Comparison of ENCODE assay signal across 8 mouse cellular contexts in the genomic region with DNA sequence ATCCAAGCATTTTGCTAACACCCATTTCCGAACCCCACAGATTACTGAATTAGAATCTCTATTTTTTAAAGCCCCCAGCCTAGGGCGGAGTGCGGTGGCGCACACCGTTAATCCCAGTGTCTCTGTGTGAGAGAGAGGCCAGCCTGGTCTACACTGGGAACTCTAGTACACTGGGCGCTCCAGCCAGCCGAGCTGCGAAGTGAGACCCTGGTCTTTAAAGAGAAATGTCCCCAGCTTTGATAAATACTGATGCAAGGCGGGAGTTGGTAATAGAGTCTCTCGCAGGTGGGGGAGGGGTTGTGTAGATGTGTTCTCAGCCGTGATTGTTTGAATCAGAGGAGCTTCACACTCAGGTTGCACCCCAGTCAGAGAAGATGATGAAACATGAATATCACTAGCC. TPM values are rescaled to one million over a fixed set of nuclear protein-coding genes. Genes with fewer than 3 reads are reported as not detected.
DNase-seq lines count a peak whose midpoint lies in the region; ATAC-seq and TF ChIP-seq lines count a peak whose summit lies in the region.

No protein-coding gene starts in this region.

- peak overlapping the region; percentile 75 for H3K27ac ChIP-seq in left cerebral cortex, adult 2 months
- H3K27ac ChIP-seq in forebrain, postnatal 0 days (ENCODE audit: low read depth, low read length): peak overlapping the region; percentile 81
- 0 out of 2 replicates have a peak overlapping the region, but pooled peaks have one; percentile 10 for H3K27ac ChIP-seq in midbrain, embryonic 12.5 days (replicated peaks)

- H3K27me3 ChIP-seq in forebrain, postnatal 0 days (ENCODE audit: insufficient read depth, low read length): no peaks in the 10 kb centered on the region
- peaks cover 79% of the 10 kb centered on the region for H3K27me3 ChIP-seq in midbrain, embryonic 12.5 days

- H3K9ac ChIP-seq in forebrain, postnatal 0 days: peak overlapping the region; percentile 55
- peak overlapping the region; percentile 50 for H3K9ac ChIP-seq in midbrain, embryonic 12.5 days (replicated peaks)

- H3K4me3 ChIP-seq in left cerebral cortex, adult 2 months: peak overlapping the region; percentile 53
- H3K4me3 ChIP-seq in forebrain, postnatal 0 days (ENCODE audit: low read depth, low read length): peak overlapping the region; percentile 40
- H3K4me3 ChIP-seq in midbrain, embryonic 12.5 days: peak overlapping the region; percentile 36

- H3K4me2 ChIP-seq in forebrain, postnatal 0 days (ENCODE audit: low read depth): peak overlapping the region; percentile 71
- peak overlapping the region; percentile 68 for H3K4me2 ChIP-seq in midbrain, embryonic 12.5 days (replicated peaks)

- peak in 1 of 2 experiments; percentile 18 for DNase-seq in left cerebral cortex, adult 2 months (ENCODE audit: extremely low spot score in 1 of 2, low spot score in 2 of 2)
- DNase-seq in left cerebral cortex, adult 9 months (ENCODE audit: low spot score in 2 of 2): no peak
- peak; percentile 36 to 67 for DNase-seq in cerebellum, postnatal 10 days
- peak; percentile 57 for DNase-seq in forebrain, postnatal 0 days
- no peak for DNase-seq in embryo, embryonic 10 days (ENCODE audit: low spot score)
- DNase-seq in kidney, adult 11 months: no peak

- H3K4me1 ChIP-seq in forebrain, postnatal 0 days (ENCODE audit: insufficient read depth): peaks cover 21% of the 10 kb centered on the region
- peaks cover 19% of the 10 kb centered on the region for H3K4me1 ChIP-seq in midbrain, embryonic 12.5 days

- H3K9me3 ChIP-seq in forebrain, postnatal 0 days (ENCODE audit: low read length): no peaks in the 10 kb centered on the region
- no peaks in the 10 kb centered on the region for H3K9me3 ChIP-seq in midbrain, embryonic 12.5 days

- ATAC-seq in forebrain, postnatal 0 days: peak; percentile 58
- peak; percentile 64; the same call in 1 of the 2 replicates for ATAC-seq in midbrain, embryonic 12.5 days (ENCODE audit: low FRiP score, low read depth)
- ATAC-seq in megakaryocyte-erythroid progenitor cell, adult 5-6 weeks (replicated peaks; ENCODE audit: low FRiP score, low TSS enrichment, poor library complexity, severe bottlenecking): no peak

- no peaks in the 10 kb centered on the region for H3K36me3 ChIP-seq in forebrain, postnatal 0 days (ENCODE audit: insufficient read depth)
- no peaks in the 10 kb centered on the region for H3K36me3 ChIP-seq in midbrain, embryonic 12.5 days

- no peak for TF ChIP-seq CTCF in left cerebral cortex, adult 2 months (IDR thresholded peaks at IDR 0.05)
- TF ChIP-seq CTCF in forebrain, postnatal 0 days (IDR thresholded peaks at IDR 0.05; ENCODE audit: low read depth): no peak

- 1% methylated on average over 11 of the region's 11 CpGs for WGBS in forebrain, postnatal 0 days
- 1% methylated on average over 11 of the region's 11 CpGs for WGBS in midbrain, embryonic 12.5 days

- intact Hi-C loops in left cerebral cortex, adult 2 months (cut with DNase I): no loop called here

RNA-seq across cellular contexts. Expression of a gene that starts 1.5 kb away (rescaled TPM):
- total RNA-seq in left cerebral cortex, adult 2 months (2021): 1 to 10 TPM; 1.4 TPM
- total RNA-seq in forebrain, postnatal 0 days (2014; rRNA removed): 5.3 and 14.2 TPM in 2 replicates
- 5.3 and 8.3 TPM in 2 replicates for polyA plus RNA-seq in forebrain, postnatal 0 days (2015; fragmentation: Nextera tagmentation; extraction: Ambion mirVana)
- 6.2 and 7.5 TPM in 2 replicates for polyA plus RNA-seq in midbrain, embryonic 12.5 days (2016; fragmentation: Nextera tagmentation; extraction: Ambion mirVana)
- 7.1 TPM in 1 of 2 replicates, not detected in the other for total RNA-seq in megakaryocyte-erythroid progenitor cell, adult 5-6 weeks (2014; fragmentation: Nextera tagmentation)
- total RNA-seq in megakaryocyte-erythroid progenitor cell, adult 5-6 weeks (2017): 0.65 and 2.0 TPM in 2 replicates

RNA-seq across cellular contexts. Expression of a gene that starts 21.5 kb away (rescaled TPM):
- total RNA-seq in left cerebral cortex, adult 2 months (2021): 100 to 1,000 TPM; 575 to 581 TPM
- total RNA-seq in forebrain, postnatal 0 days (2014; rRNA removed): 83.2 and 139 TPM in 2 replicates
- 24.5 and 41.6 TPM in 2 replicates for polyA plus RNA-seq in forebrain, postnatal 0 days (2015; fragmentation: Nextera tagmentation; extraction: Ambion mirVana)
- polyA plus RNA-seq in midbrain, embryonic 12.5 days (2016; fragmentation: Nextera tagmentation; extraction: Ambion mirVana): 8.1 and 9.9 TPM in 2 replicates
- total RNA-seq in megakaryocyte-erythroid progenitor cell, adult 5-6 weeks (2014; fragmentation: Nextera tagmentation): 0.35 TPM in 1 of 2 replicates, not detected in the other
- 0.34 and 0.61 TPM in 2 replicates for total RNA-seq in megakaryocyte-erythroid progenitor cell, adult 5-6 weeks (2017)

RNA-seq across cellular contexts. Expression of a gene that starts 27.5 kb away (rescaled TPM):
- total RNA-seq in left cerebral cortex, adult 2 months (2021): 10 to 100 TPM; 27.2 to 28.0 TPM
- 20.9 and 26.0 TPM in 2 replicates for total RNA-seq in forebrain, postnatal 0 days (2014; rRNA removed)
- polyA plus RNA-seq in forebrain, postnatal 0 days (2015; fragmentation: Nextera tagmentation; extraction: Ambion mirVana): 10.0 and 11.2 TPM in 2 replicates
- 17.5 and 17.7 TPM in 2 replicates for polyA plus RNA-seq in midbrain, embryonic 12.5 days (2016; fragmentation: Nextera tagmentation; extraction: Ambion mirVana)
- 23.5 and 27.2 TPM in 2 replicates for total RNA-seq in megakaryocyte-erythroid progenitor cell, adult 5-6 weeks (2014; fragmentation: Nextera tagmentation)
- 5.8 and 8.6 TPM in 2 replicates for total RNA-seq in megakaryocyte-erythroid progenitor cell, adult 5-6 weeks (2017)

Comparison
In these comparisons a context has a peak if more than half of its experiments do, and no peak if none do; other contexts are left out.
1. DNase-seq: peak in cerebellum, postnatal 10 days (2 of 2) and forebrain, postnatal 0 days (single experiment); none in left cerebral cortex, adult 9 months (0 of 2), embryo, embryonic 10 days (single experiment) and kidney, adult 11 months (single experiment).
2. H3K27ac ChIP-seq: peak in every context shown above with its lines; median percentile 81 in forebrain, postnatal 0 days; 75 in left cerebral cortex, adult 2 months; 10 in midbrain, embryonic 12.5 days.
3. RNA of a gene that starts 21.5 kb away (total RNA-seq): 575 to 581 TPM in left cerebral cortex, adult 2 months and 83.2 to 139 TPM in forebrain, postnatal 0 days; 0.34 to 0.61 TPM in megakaryocyte-erythroid progenitor cell, adult 5-6 weeks; every median in the first group is over 10 times any median in the second.
4. Peak in every context shown above with its lines, with median percentiles within 50 percentile points of each other: H3K4me3 ChIP-seq.